Mouse (Mus musculus) left cerebral cortex, adult 11 months (tissue): Measurements from ENCODE around the gene 1700092M07Rik.
A peak's percentile ranks its signal among the peaks of the same experiment; 100 is the strongest.
"Not testable (repeated sequence)": the region's sequence is repeated elsewhere in the genome, so short reads cannot be mapped to it uniquely, and the experiment has no call there.

Source experiments
- DNase-seq: peaks from one replicate; pipeline ENCODE4 v3.0.0; 2022; ENCODE audit warnings: low spot score

1700092M07Rik gene

GRCm38 (mm10) chr19:8716767-8717475 lies 23.6 kb upstream of the 1700092M07Rik start:
- DNase-seq = no peak

- DNase-seq = no peak
Measured at GRCm38 (mm10) chr19:8718357-8718756, 22.2 kb upstream of the 1700092M07Rik start.

- DNase-seq = not testable (repeated sequence)
Measured at GRCm38 (mm10) chr19:8719037-8719436, 21.5 kb upstream of the 1700092M07Rik start.

GRCm38 (mm10) chr19:8721378-8721777 lies 19.1 kb upstream of the 1700092M07Rik start:
- DNase-seq = no peak

- no peak for DNase-seq
Measured at GRCm38 (mm10) chr19:8722021-8722420, 18.5 kb upstream of the 1700092M07Rik start.

GRCm38 (mm10) chr19:8722559-8722906 lies 18.0 kb upstream of the 1700092M07Rik start:
- no peak for DNase-seq

- peak; percentile 96 for DNase-seq
Measured at GRCm38 (mm10) chr19:8722907-8723573, 17.5 kb upstream of the 1700092M07Rik start, which contains the start of gene Slc3a2. Slc3a2 (minus strand) TSS chr19:8723369.

GRCm38 (mm10) chr19:8723574-8724346 lies 16.8 kb upstream of the 1700092M07Rik start:
- DNase-seq = no peak

GRCm38 (mm10) chr19:8724392-8724791 lies 16.1 kb upstream of the 1700092M07Rik start:
- no peak for DNase-seq

GRCm38 (mm10) chr19:8725081-8725613 lies 15.4 kb upstream of the 1700092M07Rik start:
- no peak for DNase-seq

- DNase-seq = no peak
Measured at GRCm38 (mm10) chr19:8726609-8727390, 13.7 kb upstream of the 1700092M07Rik start.

GRCm38 (mm10) chr19:8727495-8728114 lies 12.9 kb upstream of the 1700092M07Rik start:
- no peak for DNase-seq

- DNase-seq = not testable (repeated sequence)
Measured at GRCm38 (mm10) chr19:8728335-8729099, 12.0 kb upstream of the 1700092M07Rik start.

- DNase-seq = no peak
Measured at GRCm38 (mm10) chr19:8734334-8734733, 6.2 kb upstream of the 1700092M07Rik start.

GRCm38 (mm10) chr19:8735389-8736159 lies 4.9 kb upstream of the 1700092M07Rik start, which contains the start of gene Wdr74:
Wdr74 (plus strand) TSS chr19:8735827.
- peak; percentile 83 for DNase-seq

GRCm38 (mm10) chr19:8736160-8736467 lies 4.4 kb upstream of the 1700092M07Rik start:
- no peak for DNase-seq

- no peak for DNase-seq
Measured at GRCm38 (mm10) chr19:8738911-8739310, 1.6 kb upstream of the 1700092M07Rik start.

GRCm38 (mm10) chr19:8739646-8740045 lies 872 bp upstream of the 1700092M07Rik start:
- no peak for DNase-seq

GRCm38 (mm10) chr19:8741243-8741869 lies 838 bp downstream of the 1700092M07Rik start, which contains the start of gene Stx5a:
Stx5a (plus strand) TSS chr19:8741413.
- peak; percentile 96 for DNase-seq
